Mouse (Mus musculus): ENCODE measurements at regions not wholly inside any gene's neighbourhood (a gene's known extent, or its start where the extent isn't known, plus 50 kb on each side); places are given as distances from the start of the nearest gene placed in this dataset.

- TF ChIP-seq CTCF (IDR thresholded peaks at IDR 0.05; ENCODE audit: extremely low read depth, insufficient read depth, low read length) (no peak), POLR2A (IDR thresholded peaks at IDR 0.05; ENCODE audit: extremely low read depth, insufficient read depth, low read length) (no peak)
These were observed 98.9 kb upstream of the Gbe1 start for GRCm38 (mm10) chr16:70214800-70215199.

Data from cortical plate, adult 2 months (tissue).